Mouse (Mus musculus) kidney, postnatal 0 days (tissue): Measurements from ENCODE around the gene Spns2. TPM values are rescaled to one million over a fixed set of nuclear protein-coding genes. Genes with fewer than 3 reads are reported as not detected.

Experiments used
- ATAC-seq: fragments of 200-750 bp; cut with Nextera tagmentation; replicated peaks from 2 replicates; pipeline ENCODE4 v1.8.0; 2017; ENCODE audit warnings: low read depth, moderate number of reproducible peaks, moderate TSS enrichment, moderate library complexity; ENCODE audit not compliant: low FRiP score
- DNase-seq: peaks from one replicate; pipeline ENCODE4 v3.0.0-alpha.2; 2016; ENCODE audit warnings: low spot score
- H3K27ac ChIP-seq: fragments of 300-500 bp; sonication (generic); 2 replicates; pipeline ENCODE4 v1.5.1; 2014; ENCODE audit warnings: mild to moderate bottlenecking
- H3K27me3 ChIP-seq: fragments of 300-500 bp; sonication (generic); 2 replicates; pipeline ENCODE4 v1.6.1; 2014; ENCODE audit warnings: low read length, mixed read lengths; ENCODE audit not compliant: insufficient read depth
- H3K36me3 ChIP-seq: fragments of 300-500 bp; sonication (generic); 2 replicates; pipeline ENCODE4 v1.6.1; 2014; ENCODE audit warnings: low read length, mixed read lengths; ENCODE audit not compliant: insufficient read depth
- H3K4me1 ChIP-seq: fragments of 300-500 bp; sonication (generic); replicated peaks from 2 replicates; pipeline ENCODE4 v1.6.1; 2014; ENCODE audit warnings: antibody characterized with exemption, low read length, mixed read lengths; ENCODE audit not compliant: insufficient read depth
- H3K4me2 ChIP-seq: fragments of 300-500 bp; sonication (generic); 2 replicates; pipeline ENCODE4 v1.6.1; 2014; ENCODE audit warnings: mild to moderate bottlenecking, low read length, moderate library complexity, mixed read lengths
- H3K4me3 ChIP-seq: fragments of 300-500 bp; sonication (generic); replicated peaks from 2 replicates; pipeline ENCODE4 v1.5.1; 2014; ENCODE audit warnings: low read depth, low read length
- H3K9ac ChIP-seq: fragments of 300-500 bp; sonication (generic); 2 replicates; pipeline ENCODE4 v1.6.1; 2014; ENCODE audit warnings: low read depth, low read length
- H3K9me3 ChIP-seq: fragments of 300-500 bp; sonication (generic); replicated peaks from 2 replicates; pipeline ENCODE4 v1.6.1; 2016; ENCODE audit warnings: low read length, inconsistent platforms, mixed read lengths
- CTCF ChIP-seq: IDR thresholded peaks from 2 replicates; pipeline ENCODE4 v1.5.1; 2016; ENCODE audit warnings: antibody characterized with exemption, low read depth, mild to moderate bottlenecking, moderate library complexity
- WGBS: fragments of 180-500 bp; shearing (Covaris S2); extraction: QIAGEN DNeasy Blood & Tissue Kit; methylation state at CpG from one replicate; pipeline ENCODE4 v1.1.7; 2014; 5-methylcytosine and 5-hydroxymethylcytosine counted together
- polyA plus RNA-seq: library from polyadenylated mRNA; unstranded; fragments of >200 nt; fragmentation: Nextera tagmentation; extraction: Ambion mirVana; gene quantifications from 2 replicates; pipeline ENCODE4 v1.2.1, GENCODE M21; 2015

Gene Spns2
- polyA plus RNA-seq, 1 experiment from 2014 or later = 7.4 TPM

DNA sequence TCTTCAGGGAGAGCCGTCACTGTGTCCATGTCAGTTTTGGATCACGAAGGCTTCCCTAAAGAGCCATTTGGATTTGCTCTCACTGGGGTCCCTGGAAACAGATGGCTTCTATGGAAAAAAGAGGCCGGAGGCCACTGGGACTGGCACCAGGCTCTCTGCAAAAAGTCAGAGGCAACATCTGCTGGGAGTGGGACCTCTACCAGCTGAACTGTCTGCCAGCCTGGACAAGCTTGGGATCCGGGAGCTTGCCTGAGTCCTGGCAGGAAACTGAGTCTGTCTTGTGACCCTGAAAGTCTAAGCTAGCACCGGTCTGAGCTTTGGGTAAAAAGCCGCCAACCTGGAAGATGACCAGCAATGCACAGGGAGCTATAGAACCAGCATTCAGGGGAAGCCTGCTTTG, 18.3 kb downstream of the Spns2 start:
- no peaks in the 10 kb centered on the region for H3K36me3 ChIP-seq
- H3K4me1 ChIP-seq = peaks cover 30% of the 10 kb centered on the region
- H3K4me2 ChIP-seq = no peak overlapping the region
- WGBS = 87% methylated on average over 6 of the region's 6 CpGs
- no peaks in the 10 kb centered on the region for H3K9me3 ChIP-seq
- H3K27me3 ChIP-seq = no peaks in the 10 kb centered on the region
- H3K9ac ChIP-seq = no peak overlapping the region
- ATAC-seq (no peak), DNase-seq (no peak)
- no peak for TF ChIP-seq CTCF
- H3K27ac ChIP-seq = no peak overlapping the region
- H3K4me3 ChIP-seq = no peak overlapping the region

DNA sequence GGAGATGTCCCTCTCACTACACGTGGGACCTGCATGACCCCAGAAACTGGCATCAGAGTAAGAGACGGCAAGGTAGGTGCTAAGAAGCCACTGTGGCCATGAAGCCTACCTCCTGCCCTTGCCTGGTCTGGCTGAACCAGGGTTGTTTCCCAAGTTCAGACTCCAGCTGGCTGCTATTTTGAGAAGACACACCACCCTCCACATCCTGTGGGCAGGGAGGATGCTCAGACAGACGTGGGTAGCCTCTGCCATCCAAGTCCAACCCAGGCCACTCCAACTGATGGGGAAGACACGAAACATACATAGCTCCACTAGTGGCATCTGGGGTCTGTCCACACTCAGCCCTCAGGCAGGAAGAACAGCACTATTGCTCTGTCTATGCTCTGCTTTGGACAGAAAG, 19.7 kb downstream of the Spns2 start:
- no peaks in the 10 kb centered on the region for H3K36me3 ChIP-seq
- no peak overlapping the region for H3K9ac ChIP-seq
- TF ChIP-seq CTCF = no peak
- no peak overlapping the region for H3K4me2 ChIP-seq
- peak overlapping the region; percentile 36; the same call in 1 of the 2 replicates for H3K27ac ChIP-seq
- DNase-seq (no peak), ATAC-seq (no peak)
- 63% methylated on average over 4 of the region's 4 CpGs for WGBS
- H3K27me3 ChIP-seq = no peaks in the 10 kb centered on the region
- H3K4me3 ChIP-seq = no peak overlapping the region
- H3K9me3 ChIP-seq = no peaks in the 10 kb centered on the region
- H3K4me1 ChIP-seq = peaks cover 37% of the 10 kb centered on the region

DNA sequence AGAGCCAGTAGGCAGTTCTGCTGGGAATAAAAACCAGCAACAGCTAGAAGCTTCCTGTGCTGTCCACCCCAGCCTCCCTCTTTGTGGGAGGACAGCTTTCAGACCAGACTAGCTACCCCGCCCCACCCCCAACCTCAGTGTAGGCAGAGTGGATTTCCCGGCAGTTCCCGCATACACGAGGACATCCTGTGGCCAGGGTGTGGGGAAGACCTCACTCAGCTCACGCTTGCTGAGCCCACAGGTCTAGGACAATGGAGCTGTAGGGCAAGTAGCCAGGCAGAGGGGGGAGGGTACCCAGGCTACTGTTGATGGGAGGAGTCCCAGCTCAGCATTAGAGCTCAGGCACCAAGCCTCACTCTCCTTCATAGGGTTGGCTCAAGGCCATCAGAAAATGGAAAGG, 20.5 kb downstream of the Spns2 start:
- H3K27me3 ChIP-seq = no peaks in the 10 kb centered on the region
- DNase-seq = peak; percentile 73
- H3K4me1 ChIP-seq = peaks cover 37% of the 10 kb centered on the region
- 0 out of 2 replicates have a peak, but pooled peaks have one; percentile 2 for TF ChIP-seq CTCF
- 16% methylated on average over 5 of the region's 5 CpGs for WGBS
- no peak overlapping the region for H3K4me3 ChIP-seq
- H3K36me3 ChIP-seq = no peaks in the 10 kb centered on the region
- no peaks in the 10 kb centered on the region for H3K9me3 ChIP-seq
- peak; percentile 58 for ATAC-seq
- no peak overlapping the region for H3K9ac ChIP-seq
- H3K27ac ChIP-seq = peak overlapping the region; percentile 70
- H3K4me2 ChIP-seq = no peak overlapping the region

DNA sequence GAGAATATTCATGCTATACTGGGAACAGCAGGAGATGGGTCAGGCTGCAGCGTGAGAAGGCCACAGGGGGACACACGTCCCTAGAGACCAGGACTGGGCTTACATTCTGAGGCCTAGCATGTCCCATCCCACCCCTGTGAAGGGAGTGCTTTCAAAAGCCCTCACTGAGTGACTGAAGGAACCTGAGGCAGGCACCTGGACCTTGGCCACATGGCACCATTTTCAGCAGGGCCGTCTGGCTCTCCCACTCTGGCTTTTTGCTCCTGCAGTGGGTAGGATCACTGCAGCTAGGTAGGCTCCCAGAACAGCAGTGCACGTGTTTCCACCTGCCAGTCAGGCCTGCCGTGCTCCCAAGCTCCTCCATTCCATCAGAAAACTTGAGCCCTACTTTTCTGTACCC, 21.2 kb downstream of the Spns2 start:
- Histone ChIP-seq H3K27me3 (no peaks in the 10 kb centered on the region), H3K36me3 (no peaks in the 10 kb centered on the region), H3K9ac (no peak overlapping the region), H3K4me3 (no peak overlapping the region), H3K27ac (peak overlapping the region; percentile 70), H3K4me1 (peaks cover 37% of the 10 kb centered on the region), H3K9me3 (no peaks in the 10 kb centered on the region), H3K4me2 (no peak overlapping the region)
- no peak for ATAC-seq
- 79% methylated on average over 5 of the region's 5 CpGs for WGBS
- no peak for DNase-seq
- no peak for TF ChIP-seq CTCF

DNA sequence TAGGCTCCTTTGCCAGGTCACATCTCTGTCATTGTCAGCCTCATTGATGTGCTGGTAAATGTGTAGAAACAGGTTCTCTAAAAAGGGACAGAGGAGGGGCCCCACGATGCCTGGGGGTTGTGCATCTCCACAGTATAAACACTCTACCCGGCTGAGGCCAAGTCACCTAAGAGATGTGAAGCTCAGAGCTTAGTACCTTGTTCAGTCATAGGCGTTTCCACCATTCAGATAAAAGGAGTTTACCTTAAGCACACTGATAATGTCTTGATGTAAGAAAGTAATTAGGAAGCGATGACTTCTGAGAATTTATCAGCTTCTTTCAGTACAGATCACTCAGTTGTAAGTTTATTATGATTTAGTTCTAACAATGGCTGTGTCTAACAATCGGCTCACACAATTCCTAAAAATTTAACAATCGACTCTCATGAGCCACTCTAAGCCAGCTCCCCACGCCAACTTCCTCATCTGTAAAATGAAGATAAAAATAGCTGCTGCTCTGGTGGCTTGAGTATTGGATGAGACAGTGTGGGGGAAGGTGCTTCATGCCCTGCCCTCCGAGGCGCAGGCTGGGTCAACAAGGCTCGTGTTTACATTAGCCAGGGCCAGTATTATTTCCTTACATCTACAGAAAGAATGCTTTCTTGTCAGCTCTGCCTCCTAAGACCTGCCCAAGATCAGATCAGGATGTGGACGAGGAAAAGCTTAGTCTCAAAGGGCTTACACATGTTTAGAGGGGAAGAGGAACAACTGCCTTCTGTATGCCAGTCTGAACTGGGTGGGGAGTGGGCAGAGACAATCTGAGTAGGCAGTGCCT, 22.8 kb downstream of the Spns2 start:
- Histone ChIP-seq H3K27ac (peak overlapping the region; percentile 72), H3K4me2 (peak overlapping the region; percentile 21; the same call in 1 of the 2 replicates), H3K4me1 (peaks cover 39% of the 10 kb centered on the region), H3K4me3 (no peak overlapping the region), H3K9me3 (no peaks in the 10 kb centered on the region), H3K9ac (no peak overlapping the region), H3K36me3 (no peaks in the 10 kb centered on the region), H3K27me3 (no peaks in the 10 kb centered on the region)
- DNase-seq = peak; percentile 66
- 0 out of 2 replicates have a peak, but pooled peaks have one; percentile 1 for ATAC-seq
- WGBS = 23% methylated on average over 11 of the region's 11 CpGs
- no peak for TF ChIP-seq CTCF

DNA sequence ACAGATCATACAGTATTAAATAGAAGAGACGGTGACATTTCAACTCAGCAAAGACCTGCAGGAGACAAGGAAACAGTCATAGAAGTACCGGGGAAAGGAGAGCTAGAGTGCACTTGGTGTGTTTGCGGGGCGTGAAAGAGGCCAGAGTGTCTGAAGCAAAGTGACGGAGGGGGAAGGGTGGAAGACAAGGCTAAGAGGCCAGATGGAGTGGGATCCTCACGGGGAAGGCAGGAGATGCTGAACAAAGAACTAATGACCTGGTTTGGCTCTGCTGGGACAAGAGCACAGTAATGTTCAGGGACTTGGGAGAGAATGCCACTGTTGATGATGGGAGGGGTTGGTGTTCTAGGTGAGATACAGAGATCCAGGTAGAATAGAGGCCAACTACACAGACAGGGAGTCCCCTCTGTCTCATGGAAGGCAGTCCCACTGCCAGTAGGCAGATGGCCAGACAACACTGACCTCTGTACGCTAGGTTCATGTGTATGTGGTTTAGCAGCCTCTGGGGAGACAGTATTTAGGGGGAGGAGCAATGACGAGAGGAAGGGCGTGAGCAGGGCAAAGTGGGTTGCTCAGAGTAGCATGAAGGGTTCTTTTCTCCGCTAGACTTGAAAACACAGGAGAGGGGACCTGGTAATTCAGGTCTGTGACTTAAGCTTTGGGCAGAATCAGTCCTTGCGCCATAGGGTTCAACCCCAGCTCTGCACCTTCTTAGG, 23.6 kb downstream of the Spns2 start:
- Histone ChIP-seq H3K27me3 (no peaks in the 10 kb centered on the region), H3K27ac (peak overlapping the region; percentile 72; the same call in 1 of the 2 replicates), H3K36me3 (no peaks in the 10 kb centered on the region), H3K9ac (no peak overlapping the region), H3K4me2 (no peak overlapping the region), H3K4me3 (no peak overlapping the region), H3K4me1 (peaks cover 41% of the 10 kb centered on the region), H3K9me3 (no peaks in the 10 kb centered on the region)
- WGBS = 35% methylated on average over 11 of the region's 11 CpGs
- TF ChIP-seq CTCF = no peak
- DNase-seq (no peak), ATAC-seq (no peak)
